Mouse (Mus musculus) hindbrain, embryonic 11.5 days (tissue): ENCODE results near the gene Nrn1l. TPM values are rescaled to one million over a fixed set of nuclear protein-coding genes. Genes with fewer than 3 reads are reported as not detected.
A peak's percentile ranks its signal among the peaks of the same experiment; 100 is the strongest.

Experiments used
- ATAC-seq: fragments of 200-750 bp; cut with Nextera tagmentation; 2 replicates; pipeline ENCODE4 v1.8.0; 2017; ENCODE audit warnings: mild to moderate bottlenecking, moderate TSS enrichment, moderate library complexity; ENCODE audit not compliant: low FRiP score
- DNase-seq: peaks from one replicate; pipeline ENCODE4 v3.0.0-alpha.2; 2015; ENCODE audit warnings: low spot score
- H3K27ac ChIP-seq: fragments of 300-500 bp; sonication (generic); 2 replicates; pipeline ENCODE4 v1.5.1; 2014; ENCODE audit warnings: mild to moderate bottlenecking, low read depth, low read length
- H3K27me3 ChIP-seq: fragments of 300-500 bp; sonication (generic); 2 replicates; pipeline ENCODE4 v1.6.1; 2014; ENCODE audit warnings: mild to moderate bottlenecking, low read length, moderate library complexity, mixed read lengths; ENCODE audit not compliant: control insufficient read depth, insufficient read depth
- H3K36me3 ChIP-seq: fragments of 300-500 bp; sonication (generic); 2 replicates; pipeline ENCODE4 v1.6.1; 2014; ENCODE audit warnings: mild to moderate bottlenecking, low read length, moderate library complexity, mixed read lengths; ENCODE audit not compliant: control insufficient read depth, insufficient read depth
- H3K4me1 ChIP-seq: fragments of 300-500 bp; sonication (generic); replicated peaks from 2 replicates; pipeline ENCODE4 v1.6.1; 2014; ENCODE audit warnings: low read length, mixed read lengths; ENCODE audit not compliant: control insufficient read depth, insufficient read depth
- H3K4me2 ChIP-seq: fragments of 300-500 bp; sonication (generic); replicated peaks from 2 replicates; pipeline ENCODE4 v1.6.1; 2014; ENCODE audit warnings: mild to moderate bottlenecking, low read depth, low read length
- H3K4me3 ChIP-seq: fragments of 300-500 bp; sonication (generic); 2 replicates; pipeline ENCODE4 v1.5.1; 2014; ENCODE audit warnings: low read depth, low read length
- H3K9ac ChIP-seq: fragments of 300-500 bp; sonication (generic); 2 replicates; pipeline ENCODE4 v1.6.1; 2014; ENCODE audit warnings: low read depth, low read length
- H3K9me3 ChIP-seq: fragments of 300-500 bp; sonication (generic); 2 replicates; pipeline ENCODE4 v1.6.1; 2016; ENCODE audit warnings: low read length; ENCODE audit not compliant: control insufficient read depth
- WGBS: fragments of 180-500 bp; shearing (Covaris S2); extraction: QIAGEN DNeasy Blood & Tissue Kit; methylation state at CpG from one replicate; pipeline ENCODE4 v1.1.7; 2014; 5-methylcytosine and 5-hydroxymethylcytosine counted together
- polyA plus RNA-seq: library from polyadenylated mRNA; unstranded; fragments of >200 nt; fragmentation: Nextera tagmentation; extraction: Ambion mirVana; gene quantifications from 2 replicates; pipeline ENCODE4 v1.2.1, GENCODE M21; 2014

Gene Nrn1l
- polyA plus RNA-seq, 1 experiment from 2014 or later, result not detected

DNA sequence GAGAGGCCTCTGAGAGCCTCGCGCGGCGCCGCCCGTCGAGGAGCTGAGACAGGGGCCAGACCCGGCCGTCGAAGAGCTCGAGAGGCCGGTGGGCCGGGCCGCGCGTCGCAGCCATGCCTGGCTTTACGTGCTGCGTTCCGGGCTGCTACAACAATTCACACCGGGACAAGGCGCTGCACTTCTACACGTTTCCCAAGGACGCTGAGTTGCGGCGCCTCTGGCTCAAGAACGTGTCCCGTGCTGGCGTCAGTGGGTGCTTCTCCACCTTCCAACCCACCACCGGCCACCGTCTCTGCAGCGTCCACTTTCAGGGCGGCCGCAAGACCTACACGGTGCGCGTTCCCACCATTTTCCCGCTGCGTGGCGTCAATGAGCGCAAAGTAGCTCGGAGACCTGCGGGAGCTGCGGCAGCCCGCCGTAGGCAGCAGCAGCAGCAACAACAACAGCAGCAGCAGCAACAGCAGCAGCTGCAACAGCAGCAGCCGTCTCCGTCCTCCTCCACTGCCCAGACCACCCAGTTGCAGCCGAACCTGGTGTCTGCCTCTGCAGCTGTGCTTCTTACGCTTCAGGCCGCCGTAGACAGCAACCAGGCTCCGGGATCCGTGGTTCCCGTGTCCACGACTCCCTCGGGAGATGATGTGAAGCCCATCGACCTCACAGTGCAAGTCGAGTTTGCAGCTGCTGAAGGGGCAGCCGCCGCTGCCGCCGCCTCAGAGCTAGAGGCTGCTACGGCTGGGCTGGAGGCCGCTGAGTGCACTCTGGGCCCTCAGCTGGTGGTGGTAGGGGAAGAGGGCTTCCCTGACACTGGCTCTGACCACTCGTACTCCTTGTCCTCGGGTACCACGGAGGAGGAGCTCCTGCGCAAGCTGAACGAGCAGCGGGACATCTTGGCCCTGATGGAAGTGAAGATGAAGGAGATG lies 37.9 kb upstream of the Nrn1l start:
- Histone ChIP-seq H3K4me3 (peak overlapping the region; percentile 78), H3K27me3 (no peaks in the 10 kb centered on the region), H3K9ac (peak overlapping the region; percentile 86), H3K4me1 (peaks cover 11% of the 10 kb centered on the region), H3K4me2 (peak overlapping the region; percentile 96), H3K36me3 (no peaks in the 10 kb centered on the region), H3K27ac (peak overlapping the region; percentile 82), H3K9me3 (no peaks in the 10 kb centered on the region)
- peak; percentile 65 for DNase-seq
- ATAC-seq, result peak; percentile 23; the same call in 1 of the 2 replicates
- WGBS, result under 1% methylated on average over 54 of the region's 71 CpGs

GRCm38 (mm10) chr8:105856168-105856835 lies 37.1 kb upstream of the Nrn1l start:
- no peak for ATAC-seq
- WGBS, result 26% methylated on average over 15 of the region's 15 CpGs
- Histone ChIP-seq H3K4me3 (peak overlapping the region; percentile 78), H3K27me3 (no peaks in the 10 kb centered on the region), H3K27ac (peak overlapping the region; percentile 82), H3K36me3 (no peaks in the 10 kb centered on the region), H3K9me3 (no peaks in the 10 kb centered on the region), H3K4me2 (peak overlapping the region; percentile 96), H3K9ac (peak overlapping the region; percentile 86), H3K4me1 (peaks cover 8% of the 10 kb centered on the region; the same call in 1 of the 2 replicates)
- DNase-seq, result no peak

- ATAC-seq, result no peak
- peaks cover 10% of the 10 kb centered on the region; the same call in 1 of the 2 replicates for H3K4me1 ChIP-seq
- H3K4me2 ChIP-seq, result no peak overlapping the region
- DNase-seq, result no peak
- no peak overlapping the region for H3K9ac ChIP-seq
- no peak overlapping the region for H3K27ac ChIP-seq
- H3K36me3 ChIP-seq, result no peaks in the 10 kb centered on the region
- H3K9me3 ChIP-seq, result no peaks in the 10 kb centered on the region
- no peak overlapping the region for H3K4me3 ChIP-seq
- whole genome bisulfite sequencing, result 92% methylated on average over 5 of the region's 5 CpGs
- no peaks in the 10 kb centered on the region for H3K27me3 ChIP-seq
These were observed 34.9 kb upstream of the Nrn1l start for GRCm38 (mm10) chr8:105858495-105858894.

- Histone ChIP-seq H3K4me2 (no peak overlapping the region), H3K4me3 (no peak overlapping the region)
These were observed 34.1 kb upstream of the Nrn1l start for GRCm38 (mm10) chr8:105859314-105859713.

DNA sequence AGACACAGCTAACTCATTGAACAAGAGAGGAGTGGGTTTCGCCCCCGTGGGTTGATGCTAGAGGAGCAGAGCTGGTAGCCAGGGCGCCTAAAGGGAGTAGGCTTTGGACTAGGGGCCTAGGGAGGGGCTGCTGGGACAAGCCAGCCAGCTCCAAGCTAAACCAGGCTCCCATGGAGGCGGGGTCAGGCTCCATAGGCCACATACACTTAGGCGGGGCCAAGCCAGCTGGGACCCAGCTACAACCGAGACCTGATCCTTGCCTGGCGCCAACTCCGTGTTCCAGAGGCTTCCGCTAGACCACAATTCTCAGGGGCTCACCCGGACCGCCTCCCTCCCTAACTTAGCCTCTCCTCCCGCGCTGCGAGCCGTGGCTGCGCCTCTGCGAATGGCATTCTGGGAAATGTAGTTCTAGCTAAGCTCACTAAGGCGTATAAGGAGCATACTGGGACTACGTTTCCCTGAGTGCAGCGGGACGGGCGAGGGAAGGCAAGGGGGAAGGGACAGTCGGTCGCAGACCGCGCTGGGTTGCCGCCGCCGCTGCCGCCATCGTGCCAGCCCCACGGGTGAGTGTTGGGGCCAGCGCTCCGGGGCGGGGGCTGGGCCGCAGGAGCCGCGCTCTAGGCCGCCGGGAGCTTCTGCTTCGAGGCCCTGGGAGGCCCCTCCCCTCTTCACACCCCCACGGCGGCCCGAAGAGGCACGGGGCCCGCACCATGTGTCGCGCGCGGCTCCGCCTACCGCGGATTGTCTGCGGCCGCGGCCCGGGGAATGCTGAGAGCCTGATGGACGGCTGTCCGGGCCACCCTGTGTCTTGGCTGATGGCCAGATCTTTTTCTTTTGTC lies 33.0 kb upstream of the Nrn1l start, which contains the start of gene Nutf2:
Gene Nutf2 (plus strand): TSS at position 438 of the 839 bp plus-strand sequence.
- DNase-seq (peak; percentile 94), ATAC-seq (peak; percentile 98)
- no peaks in the 10 kb centered on the region for H3K27me3 ChIP-seq
- H3K27ac ChIP-seq, result peak within 1 kb of the TSS; percentile 72
- peak within 1 kb of the TSS; percentile 69 for H3K4me2 ChIP-seq
- H3K9me3 ChIP-seq, result no peaks in the 10 kb centered on the region
- peak within 1 kb of the TSS; percentile 95 for H3K4me3 ChIP-seq
- H3K4me1 ChIP-seq, result peaks cover 10% of the 10 kb centered on the region; the same call in 1 of the 2 replicates
- no peaks in the 10 kb centered on the region for H3K36me3 ChIP-seq
- 1% methylated on average over 54 of the region's 59 CpGs for WGBS
- peak within 1 kb of the TSS; percentile 98 for H3K9ac ChIP-seq

More at GRCm38 (mm10) chr8:105859314-105859713, 34.1 kb upstream of the Nrn1l start:
- 76% methylated on average over 5 of the region's 5 CpGs for WGBS
- Histone ChIP-seq H3K9ac (no peak overlapping the region), H3K4me1 (peaks cover 10% of the 10 kb centered on the region; the same call in 1 of the 2 replicates), H3K27me3 (no peaks in the 10 kb centered on the region), H3K36me3 (no peaks in the 10 kb centered on the region), H3K9me3 (no peaks in the 10 kb centered on the region), H3K27ac (no peak overlapping the region; the same call in 1 of the 2 replicates)
- no peak for DNase-seq
- ATAC-seq, result no peak

DNA sequence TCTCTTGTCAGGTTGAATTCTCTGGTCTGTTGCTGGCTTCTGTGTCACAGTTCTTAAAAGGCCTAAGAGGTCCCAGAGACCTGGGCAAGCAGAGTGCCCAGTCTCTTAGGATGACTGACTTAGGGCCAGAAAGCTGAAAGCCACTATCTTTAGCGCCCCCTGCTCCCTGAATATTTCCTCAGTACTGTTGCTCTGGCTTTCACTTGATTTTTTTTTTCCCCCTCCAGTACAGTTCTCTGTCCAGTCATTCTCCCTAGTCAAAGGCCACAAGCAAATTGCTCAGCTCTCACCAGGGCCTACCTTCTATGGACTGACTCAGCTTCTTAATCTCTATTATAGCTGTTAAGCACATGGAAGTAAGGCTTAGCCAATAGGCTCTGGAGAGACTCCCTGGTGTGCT lies 31.4 kb upstream of the Nrn1l start:
- ATAC-seq, result no peak
- Histone ChIP-seq H3K36me3 (no peaks in the 10 kb centered on the region; the same call in 1 of the 2 replicates), H3K9me3 (no peaks in the 10 kb centered on the region), H3K27me3 (no peaks in the 10 kb centered on the region), H3K4me2 (peak overlapping the region; percentile 69), H3K27ac (no peak overlapping the region), H3K4me1 (peaks cover 5% of the 10 kb centered on the region; the same call in 1 of the 2 replicates), H3K9ac (peak overlapping the region; percentile 35; the same call in 1 of the 2 replicates), H3K4me3 (peak overlapping the region; percentile 95)
- peak; percentile 20 for DNase-seq
- WGBS, result 6% methylated on average over 1 of the region's 1 CpGs

DNA sequence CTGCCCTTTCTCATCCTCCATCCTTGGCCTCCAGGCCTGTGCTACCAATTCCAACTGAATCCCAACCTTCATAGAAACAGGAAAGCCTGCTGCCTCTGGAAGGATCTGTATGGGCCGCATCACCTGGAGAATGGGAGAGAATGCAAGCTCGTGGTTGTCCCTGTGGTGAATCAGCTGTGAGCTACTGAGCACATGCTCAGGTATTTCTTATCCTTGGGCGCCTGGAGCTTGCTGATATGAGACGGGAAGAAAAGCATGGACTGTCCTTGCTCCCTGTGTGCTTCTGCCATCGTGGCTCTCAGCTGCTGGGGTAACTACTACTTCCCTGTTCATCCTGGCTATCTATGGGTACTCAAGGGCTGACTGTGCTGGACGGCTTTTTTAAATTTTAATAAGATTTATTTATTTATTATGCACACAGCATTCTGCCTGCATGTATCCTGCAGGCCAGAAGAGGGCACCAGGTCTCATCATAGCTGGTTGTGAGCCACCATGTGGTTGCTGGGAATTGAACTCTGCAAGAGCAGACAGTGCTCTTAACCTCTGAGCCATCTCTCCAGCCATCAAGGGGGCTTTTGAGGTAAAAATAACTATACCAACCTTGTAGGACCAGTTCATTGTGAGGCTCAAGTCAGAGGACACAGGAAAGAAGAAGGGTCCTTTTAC lies 26.9 kb upstream of the Nrn1l start:
- no peak overlapping the region for H3K9ac ChIP-seq
- 88% methylated on average over 6 of the region's 6 CpGs for WGBS
- no peaks in the 10 kb centered on the region for H3K27me3 ChIP-seq
- H3K4me2 ChIP-seq, result no peak overlapping the region
- DNase-seq (peak; percentile 13), ATAC-seq (no peak)
- H3K36me3 ChIP-seq, result peaks cover 7% of the 10 kb centered on the region
- H3K4me1 ChIP-seq, result 0 out of 2 replicates have a peak, but pooled peaks cover 2% of the 10 kb centered on the region
- no peak overlapping the region for H3K27ac ChIP-seq
- H3K9me3 ChIP-seq, result no peaks in the 10 kb centered on the region
- no peak overlapping the region for H3K4me3 ChIP-seq
